Mouse (Mus musculus) myocyte (in vitro differentiated cells): ENCODE measurements around the gene Trrap. TPM values are rescaled to one million over a fixed set of nuclear protein-coding genes. Genes with fewer than 3 reads are reported as not detected.

Experiments used
- H3K27me3 ChIP-seq: one replicate; pipeline ENCODE4 v1.6.1; 2011; ENCODE audit not compliant: control insufficient read depth, insufficient read depth, insufficient read length
- H3K36me3 ChIP-seq: one replicate; pipeline ENCODE4 v1.6.1; 2011; ENCODE audit not compliant: control insufficient read depth, insufficient read depth
- H3K4me2 ChIP-seq: one replicate; pipeline ENCODE4 v1.6.1; 2011; ENCODE audit warnings: low read depth, control low read depth
- H3K4me3 ChIP-seq: one replicate; pipeline ENCODE4 v1.5.1; 2011; ENCODE audit warnings: mild to moderate bottlenecking, control low read depth, moderate library complexity
- H3K79me2 ChIP-seq: one replicate; pipeline ENCODE4 v1.6.1; 2011; ENCODE audit not compliant: control insufficient read depth, insufficient read depth
- H3ac ChIP-seq: one replicate; pipeline ENCODE4 v1.6.1; 2011; ENCODE audit not compliant: control insufficient read depth, insufficient read length
- CEBPB ChIP-seq: IDR thresholded peaks from 2 replicates; pipeline ENCODE4 v1.6.1; 2011; ENCODE audit warnings: mild to moderate bottlenecking, moderate library complexity; ENCODE audit not compliant: poor library complexity, insufficient read depth, severe bottlenecking
- E2F4 ChIP-seq: IDR thresholded peaks from one replicate; pipeline ENCODE4 v1.6.1; 2011; ENCODE audit warnings: mild to moderate bottlenecking, control low read depth, moderate library complexity; ENCODE audit not compliant: insufficient read depth
- MAX ChIP-seq: IDR thresholded peaks from one replicate; pipeline ENCODE4 v1.6.1; 2011; ENCODE audit warnings: low read depth, mild to moderate bottlenecking, control low read depth
- MYOD1 ChIP-seq, 3 experiments: IDR thresholded peaks; one replicate each; pipeline ENCODE4 v1.6.1; 2011; ENCODE audit warnings: control low read depth in 2 of 3, low read depth in 2 of 3, mild to moderate bottlenecking in 2 of 3, moderate library complexity in 1 of 3; ENCODE audit not compliant: insufficient read length in 2 of 3, control insufficient read depth in 1 of 3
- MYOG ChIP-seq, 3 experiments: IDR thresholded peaks; one replicate each; pipeline ENCODE4 v1.6.1; 2011; ENCODE audit warnings: control low read depth in 2 of 3, low read depth in 2 of 3, mild to moderate bottlenecking in 2 of 3; ENCODE audit not compliant: insufficient read length in 2 of 3, control insufficient read depth in 1 of 3, insufficient read depth in 1 of 3
- POLR2A ChIP-seq: IDR thresholded peaks from one replicate; pipeline ENCODE4 v1.6.1; 2011; ENCODE audit warnings: low read depth, mild to moderate bottlenecking, control low read depth, moderate library complexity; ENCODE audit not compliant: insufficient read length
- POLR2AphosphoS2 ChIP-seq: IDR thresholded peaks from one replicate; pipeline ENCODE4 v1.6.1; 2011; ENCODE audit warnings: low read depth, control low read depth; ENCODE audit not compliant: insufficient read length
- REST ChIP-seq: IDR thresholded peaks from one replicate; pipeline ENCODE4 v1.6.1; 2011; ENCODE audit warnings: mild to moderate bottlenecking, control low read depth, moderate library complexity; ENCODE audit not compliant: insufficient read depth, insufficient read length
- SRF ChIP-seq: IDR thresholded peaks from one replicate; pipeline ENCODE4 v1.6.1; 2011; ENCODE audit warnings: low read depth; ENCODE audit not compliant: control insufficient read depth, insufficient read length
- TCF12 ChIP-seq: IDR thresholded peaks from one replicate; pipeline ENCODE4 v1.6.1; 2011; ENCODE audit warnings: mild to moderate bottlenecking, control low read depth; ENCODE audit not compliant: poor library complexity, insufficient read depth, severe bottlenecking
- TCF3 ChIP-seq: IDR thresholded peaks from one replicate; pipeline ENCODE4 v1.6.1; 2011; ENCODE audit warnings: low read depth, control low read depth; ENCODE audit not compliant: insufficient read length
- USF1 ChIP-seq: IDR thresholded peaks from one replicate; pipeline ENCODE4 v1.6.1; 2011; ENCODE audit warnings: low read depth, mild to moderate bottlenecking, control low read depth, moderate library complexity
- polyA plus RNA-seq: library from polyadenylated mRNA; unstranded; fragments of >200 nt; fragmentation: generic; extraction: Trizol; gene quantifications from one replicate; pipeline ENCODE4 v1.2.1, GENCODE M21; 2012; ENCODE audit warnings: missing spikeins

The Trrap gene
- polyA plus RNA-seq, 1 experiment: 40.2 TPM

DNA sequence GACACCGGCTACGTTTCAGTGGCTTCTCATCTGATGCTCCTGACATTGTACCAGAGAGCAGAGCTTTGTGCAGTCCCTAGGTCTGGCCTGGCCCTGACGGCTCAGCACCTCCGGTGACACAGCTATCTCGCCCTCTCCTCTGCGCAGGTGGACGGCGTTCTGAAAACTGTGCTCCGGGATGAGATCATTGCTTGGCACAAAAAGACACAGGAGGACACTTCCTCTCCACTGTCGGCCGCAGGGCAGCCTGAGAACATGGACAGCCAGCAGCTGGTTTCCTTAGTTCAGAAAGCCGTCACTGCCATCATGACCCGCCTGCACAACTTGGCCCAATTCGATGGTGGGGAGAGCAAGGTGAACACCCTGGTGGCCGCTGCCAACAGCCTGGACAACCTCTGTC, 91.0 kb downstream of the Trrap start:
- no peak for TF ChIP-seq TCF3
- no peak for TF ChIP-seq USF1
- TF ChIP-seq MAX: no peak
- TF ChIP-seq MYOG (IDR thresholded peaks at IDR 0.05; ENCODE audit: control insufficient read depth in 1 of 3, insufficient read depth in 1 of 3, insufficient read length in 2 of 3, low read depth in 2 of 3): no peak
- no peak for TF ChIP-seq TCF12
- no peak for TF ChIP-seq CEBPB
- TF ChIP-seq SRF: no peak
- no peak for TF ChIP-seq REST
- TF ChIP-seq MYOD1 (IDR thresholded peaks at IDR 0.05; ENCODE audit: control insufficient read depth in 1 of 3, insufficient read length in 2 of 3, low read depth in 2 of 3): no peak
- TF ChIP-seq POLR2A: no peak
- TF ChIP-seq E2F4: no peak
- TF ChIP-seq POLR2AphosphoS2: no peak
- H3K79me2 ChIP-seq: no peaks in the 10 kb centered on the region
- no peak overlapping the region for H3ac ChIP-seq

GRCm38 (mm10) chr5:144859284-144859683, 91.8 kb downstream of the Trrap start:
- Histone ChIP-seq H3K36me3 (peaks cover 12% of the 10 kb centered on the region), H3K4me2 (no peak overlapping the region)

More for the DNA sequence above, 91.0 kb downstream of the Trrap start:
- H3K4me2 ChIP-seq: no peak overlapping the region
- H3K36me3 ChIP-seq: peaks cover 12% of the 10 kb centered on the region
- no peak overlapping the region for H3K4me3 ChIP-seq
- no peaks in the 10 kb centered on the region for H3K27me3 ChIP-seq

GRCm38 (mm10) chr5:144860913-144861312, 93.4 kb downstream of the Trrap start:
- TF ChIP-seq MAX (no peak), REST (no peak), SRF (no peak), MYOG (IDR thresholded peaks at IDR 0.05; ENCODE audit: control insufficient read depth in 1 of 3, insufficient read depth in 1 of 3, insufficient read length in 2 of 3, low read depth in 2 of 3) (no peak), POLR2A (no peak), CEBPB (no peak), TCF12 (no peak), MYOD1 (IDR thresholded peaks at IDR 0.05; ENCODE audit: control insufficient read depth in 1 of 3, insufficient read length in 2 of 3, low read depth in 2 of 3) (no peak), E2F4 (no peak), TCF3 (no peak), POLR2AphosphoS2 (no peak), USF1 (no peak)
- H3ac ChIP-seq: no peak overlapping the region
- peaks cover 12% of the 10 kb centered on the region for H3K36me3 ChIP-seq
- H3K4me3 ChIP-seq: no peak overlapping the region
- H3K4me2 ChIP-seq: no peak overlapping the region
- no peaks in the 10 kb centered on the region for H3K79me2 ChIP-seq
- no peaks in the 10 kb centered on the region for H3K27me3 ChIP-seq

More at GRCm38 (mm10) chr5:144859284-144859683, 91.8 kb downstream of the Trrap start:
- TF ChIP-seq MAX (no peak), REST (no peak), MYOG (IDR thresholded peaks at IDR 0.05; ENCODE audit: control insufficient read depth in 1 of 3, insufficient read depth in 1 of 3, insufficient read length in 2 of 3, low read depth in 2 of 3) (no peak), USF1 (no peak), POLR2A (no peak), SRF (no peak), TCF3 (no peak)
- Histone ChIP-seq H3K79me2 (no peaks in the 10 kb centered on the region), H3ac (no peak overlapping the region), H3K27me3 (no peaks in the 10 kb centered on the region), H3K4me3 (no peak overlapping the region)

GRCm38 (mm10) chr5:144866923-144867322, 99.4 kb downstream of the Trrap start:
- H3K4me2 ChIP-seq: no peak overlapping the region
- no peaks in the 10 kb centered on the region for H3K36me3 ChIP-seq
- no peak overlapping the region for H3K4me3 ChIP-seq
- no peaks in the 10 kb centered on the region for H3K27me3 ChIP-seq
- H3K79me2 ChIP-seq: no peaks in the 10 kb centered on the region
- H3ac ChIP-seq: no peak overlapping the region
- TF ChIP-seq TCF12: no peak
- no peak for TF ChIP-seq CEBPB
- TF ChIP-seq POLR2AphosphoS2: no peak
- TF ChIP-seq MAX: no peak
- no peak for TF ChIP-seq POLR2A
- TF ChIP-seq USF1: no peak
- no peak for TF ChIP-seq REST
- TF ChIP-seq E2F4: no peak
- no peak for TF ChIP-seq TCF3
- TF ChIP-seq MYOD1 (IDR thresholded peaks at IDR 0.05; ENCODE audit: control insufficient read depth in 1 of 3, insufficient read length in 2 of 3, low read depth in 2 of 3): no peak
- TF ChIP-seq MYOG (IDR thresholded peaks at IDR 0.05; ENCODE audit: control insufficient read depth in 1 of 3, insufficient read depth in 1 of 3, insufficient read length in 2 of 3, low read depth in 2 of 3): no peak

GRCm38 (mm10) chr5:144869466-144869865, 101.9 kb downstream of the Trrap start:
- Histone ChIP-seq H3ac (no peak overlapping the region), H3K27me3 (no peaks in the 10 kb centered on the region), H3K4me3 (no peak overlapping the region), H3K79me2 (no peaks in the 10 kb centered on the region), H3K36me3 (no peaks in the 10 kb centered on the region), H3K4me2 (no peak overlapping the region)
- TF ChIP-seq TCF12: no peak
